Mouse (Mus musculus) adipose tissue, adult 10 weeks (tissue): ENCODE results near the gene Tcp10b. TPM values are rescaled to one million over a fixed set of nuclear protein-coding genes. Genes with fewer than 3 reads are reported as not detected.

ENCODE experiments used
- polyA plus RNA-seq: library from polyadenylated mRNA; stranded (reverse); fragments of 350-450 nt; fragmentation: Illumina TruSeq; extraction: RNeasy Lipid Tissue Mini Kit (QIAGEN cat#74804); gene quantifications from one replicate; pipeline ENCODE4 v1.2.3, GENCODE M21; 2014; ENCODE audit warnings: low read depth, low replicate concordance

Tcp10b gene
- 6.8 TPM for polyA plus RNA-seq

GRCm38 (mm10) chr17:13060804-13061203, at the start of gene Tcp10b:
Gene Tcp10b (plus strand): TSS chr17:13061104.

GRCm38 (mm10) chr17:13052124-13052813, 8.6 kb upstream of the Tcp10b start, which contains the start of gene Gpr31b:
Gene Gpr31b (minus strand): TSS chr17:13052296.

DNA sequence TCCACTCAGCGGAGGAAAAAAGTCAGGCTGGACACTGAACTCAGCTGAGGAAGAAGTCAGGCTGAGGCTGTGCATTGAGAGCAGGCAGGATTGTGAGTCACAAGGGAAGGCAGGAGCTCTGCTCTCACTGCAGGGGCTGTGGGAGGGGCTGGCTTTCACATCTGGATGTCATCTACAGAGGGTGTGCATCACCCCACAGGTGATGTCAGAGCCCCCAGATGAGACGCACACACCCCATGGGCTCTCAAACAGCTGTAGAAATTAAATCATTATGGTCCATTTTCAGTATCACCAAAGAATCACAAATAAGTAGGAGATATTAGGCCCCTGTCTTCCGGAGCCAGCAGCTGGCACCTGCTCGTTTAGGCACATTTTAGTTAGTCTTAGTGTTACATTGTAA, 70.8 kb downstream of the Tcp10b start, which contains the start of gene Unc93a:
Gene Unc93a, minus strand, starts transcription at position 101 of the 400 bp plus-strand sequence.

Other genes starting within 250 kb of the Tcp10b start
- gene Mas1, start 193.0 kb upstream of the Tcp10b start, polyA plus RNA-seq, result 0.78 TPM
- 0.51 TPM for gene Mrgprh, start 185.1 kb upstream of the Tcp10b start, polyA plus RNA-seq
- gene Pnldc1, start 150.9 kb upstream of the Tcp10b start, polyA plus RNA-seq, result 2.6 TPM
- gene Tcp1, start 145.4 kb upstream of the Tcp10b start, polyA plus RNA-seq, result 182 TPM
- 58.1 TPM for gene Mrpl18, start 144.8 kb upstream of the Tcp10b start, polyA plus RNA-seq
- gene Acat3, start 120.5 kb upstream of the Tcp10b start, polyA plus RNA-seq, result 18.5 TPM
- 161 TPM for gene Acat2, start 100.4 kb upstream of the Tcp10b start, polyA plus RNA-seq
- gene Wtap, start 66.9 kb upstream of the Tcp10b start, polyA plus RNA-seq, result 58.0 TPM
- gene Sod2, start 54.3 kb upstream of the Tcp10b start, polyA plus RNA-seq, result 153 TPM
- not detected for gene Gpr31b, start 8.8 kb upstream of the Tcp10b start, polyA plus RNA-seq
- 1.2 TPM for gene Unc93a, start 70.7 kb downstream of the Tcp10b start, polyA plus RNA-seq
- 0.22 TPM for gene Smok2a, start 160.1 kb downstream of the Tcp10b start, polyA plus RNA-seq
- not detected for gene Smok2b, start 169.2 kb downstream of the Tcp10b start, polyA plus RNA-seq